Mouse (Mus musculus): ENCODE measurements around the gene Pepd.

Pepd gene

GRCm38 (mm10) chr7:34911919-34912897 lies at the start of gene Pepd:
Gene Pepd (plus strand): TSS chr7:34912379.
- no peak for DNase-seq (ENCODE audit: low read depth)

GRCm38 (mm10) chr7:34867289-34867688 lies 44.9 kb upstream of the Pepd start:
- DNase-seq (ENCODE audit: low read depth), result no peak

GRCm38 (mm10) chr7:34869693-34870092 lies 42.5 kb upstream of the Pepd start:
- DNase-seq (ENCODE audit: low read depth), result no peak

- DNase-seq (ENCODE audit: low read depth), result no peak
Observed at GRCm38 (mm10) chr7:34876787-34877186, 35.4 kb upstream of the Pepd start.

GRCm38 (mm10) chr7:34877820-34878219 lies 34.4 kb upstream of the Pepd start:
- DNase-seq (ENCODE audit: low read depth), result no peak

GRCm38 (mm10) chr7:34888441-34888840 lies 23.7 kb upstream of the Pepd start:
- no peak for DNase-seq (ENCODE audit: low read depth)

DNA sequence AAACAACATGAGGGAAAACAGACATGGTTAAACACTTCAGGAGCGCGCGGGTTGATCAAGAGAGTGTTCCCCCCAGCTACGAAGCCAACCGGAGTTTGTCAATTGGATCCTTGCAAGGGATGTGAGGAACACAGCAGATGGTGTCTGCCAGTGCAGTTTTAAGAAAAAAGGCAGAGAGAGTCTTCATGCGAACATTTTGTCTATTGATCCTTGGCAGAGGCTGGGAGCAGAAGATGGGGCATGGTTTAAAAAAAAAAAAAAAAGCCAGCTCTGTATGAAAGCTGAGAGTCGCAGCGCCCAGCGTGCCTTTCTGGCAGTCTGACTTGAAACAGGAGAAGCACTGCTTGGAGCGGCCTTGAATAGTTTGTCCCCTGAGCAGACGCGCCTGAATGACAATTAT lies 23.3 kb upstream of the Pepd start:
- no peak for DNase-seq (ENCODE audit: low read depth)

- DNase-seq (ENCODE audit: low read depth), result no peak
Observed at GRCm38 (mm10) chr7:34892845-34893244, 19.3 kb upstream of the Pepd start.

- no peak for DNase-seq (ENCODE audit: low read depth)
Observed at GRCm38 (mm10) chr7:34896461-34896860, 15.7 kb upstream of the Pepd start.

DNA sequence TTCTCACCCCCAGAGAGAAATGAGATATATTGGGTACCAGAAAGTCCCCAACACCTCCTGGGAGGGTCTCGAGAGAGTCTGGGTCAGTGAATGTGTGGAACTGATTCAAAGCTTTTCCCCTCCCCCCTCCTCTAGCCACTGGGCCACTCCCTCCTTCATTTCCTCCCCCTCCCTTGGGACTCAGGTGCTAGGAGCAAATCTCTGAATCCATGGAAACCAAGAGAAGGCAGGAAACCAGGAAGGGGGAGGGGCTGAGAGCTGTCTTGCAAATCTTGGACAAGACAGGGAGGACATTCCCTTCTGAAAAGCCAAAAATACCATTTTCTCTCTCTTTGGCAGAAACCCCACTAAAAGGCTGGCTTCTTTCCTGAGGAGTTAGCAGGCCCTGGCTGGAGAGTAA lies 15.1 kb upstream of the Pepd start:
- DNase-seq (ENCODE audit: low read depth), result no peak

- no peak for DNase-seq (ENCODE audit: low read depth)
Observed at GRCm38 (mm10) chr7:34910096-34911066, 1.8 kb upstream of the Pepd start.

- no peak for DNase-seq (ENCODE audit: low read depth)
Observed at GRCm38 (mm10) chr7:34913956-34914355, 1.8 kb downstream of the Pepd start.

- no peak for DNase-seq (ENCODE audit: low read depth)
Observed at GRCm38 (mm10) chr7:34915555-34915954, 3.4 kb downstream of the Pepd start.

DNA sequence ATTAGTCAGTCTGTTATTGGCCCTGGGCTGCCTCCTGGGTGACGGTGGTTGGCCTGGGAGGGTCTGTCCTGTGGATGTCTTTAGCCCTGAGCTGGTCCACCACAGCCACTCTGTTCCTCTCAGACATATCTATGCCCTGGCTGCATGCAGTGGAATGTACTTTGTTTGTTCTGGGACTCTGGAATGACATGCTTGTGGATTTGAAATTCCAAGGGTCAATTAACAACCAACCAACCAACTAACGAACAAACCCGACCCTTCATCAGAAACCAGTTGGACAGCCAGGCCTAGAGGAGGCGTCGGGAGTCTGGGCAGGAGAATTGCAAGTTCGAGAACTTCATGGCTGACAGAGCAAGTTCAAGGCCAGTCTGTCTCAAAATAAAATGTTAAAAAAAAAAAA lies 5.4 kb downstream of the Pepd start:
- DNase-seq (ENCODE audit: low read depth), result no peak

GRCm38 (mm10) chr7:34917998-34918397 lies 5.8 kb downstream of the Pepd start:
- DNase-seq (ENCODE audit: low read depth), result no peak

GRCm38 (mm10) chr7:34918416-34918815 lies 6.2 kb downstream of the Pepd start:
- no peak for DNase-seq (ENCODE audit: low read depth)

DNA sequence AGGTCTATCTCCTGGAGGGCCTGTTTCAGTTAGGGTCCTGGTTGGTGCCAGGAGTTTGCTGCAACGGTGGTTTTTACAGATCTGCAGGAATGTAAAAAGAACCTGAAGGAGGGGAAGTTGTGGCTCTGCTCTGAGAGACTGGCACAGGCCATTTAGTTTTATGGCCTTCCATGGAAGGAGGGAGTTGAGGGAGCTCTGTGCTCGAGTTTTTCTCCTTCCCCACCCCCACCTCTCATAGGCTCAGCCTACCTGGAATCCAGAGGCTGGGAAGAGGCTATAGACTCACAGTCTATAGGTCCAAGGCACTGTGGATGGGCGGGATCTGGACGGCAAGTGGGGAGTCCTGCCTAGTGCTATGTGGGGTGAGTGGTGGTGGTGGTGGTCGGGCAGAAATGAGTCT lies 6.9 kb downstream of the Pepd start:
- no peak for DNase-seq (ENCODE audit: low read depth)

DNA sequence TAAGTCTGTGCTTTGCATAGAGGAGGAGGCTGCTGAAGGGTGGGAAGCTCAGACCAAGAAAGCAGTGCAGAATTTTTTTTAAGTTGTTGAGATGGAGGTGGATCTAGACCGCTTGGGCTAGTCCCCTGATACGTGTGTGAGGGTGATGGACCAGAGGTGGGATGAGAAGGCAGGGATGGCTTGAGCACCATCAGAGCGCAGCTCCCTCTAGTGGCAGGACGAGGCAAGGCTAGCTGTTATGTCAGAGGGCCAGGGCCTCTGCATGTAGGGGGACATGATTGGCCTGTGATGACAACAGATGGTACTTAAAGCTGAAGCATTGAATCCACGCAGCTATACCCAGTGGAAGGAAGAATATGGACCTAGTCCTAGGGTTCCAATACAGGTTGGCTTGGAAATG lies 7.6 kb downstream of the Pepd start:
- DNase-seq (ENCODE audit: low read depth), result peak; percentile 16

GRCm38 (mm10) chr7:34925208-34925607 lies 13.0 kb downstream of the Pepd start:
- DNase-seq (ENCODE audit: low read depth), result no peak

- DNase-seq (ENCODE audit: low read depth), result no peak
Observed at GRCm38 (mm10) chr7:34925956-34926355, 13.8 kb downstream of the Pepd start.

GRCm38 (mm10) chr7:34929614-34930262 lies 17.6 kb downstream of the Pepd start:
- DNase-seq (ENCODE audit: low read depth), result no peak

GRCm38 (mm10) chr7:34930263-34930757 lies 18.1 kb downstream of the Pepd start:
- DNase-seq (ENCODE audit: low read depth), result no peak

Measured in 416B (cell line).